Mouse (Mus musculus) testis, postnatal 10 days (tissue): ENCODE results near the gene Arhgap4.

Experiments
- DNase-seq: peaks from one replicate; pipeline ENCODE4 v3.0.0; 2021; ENCODE audit warnings: low spot score

The Arhgap4 gene

DNA sequence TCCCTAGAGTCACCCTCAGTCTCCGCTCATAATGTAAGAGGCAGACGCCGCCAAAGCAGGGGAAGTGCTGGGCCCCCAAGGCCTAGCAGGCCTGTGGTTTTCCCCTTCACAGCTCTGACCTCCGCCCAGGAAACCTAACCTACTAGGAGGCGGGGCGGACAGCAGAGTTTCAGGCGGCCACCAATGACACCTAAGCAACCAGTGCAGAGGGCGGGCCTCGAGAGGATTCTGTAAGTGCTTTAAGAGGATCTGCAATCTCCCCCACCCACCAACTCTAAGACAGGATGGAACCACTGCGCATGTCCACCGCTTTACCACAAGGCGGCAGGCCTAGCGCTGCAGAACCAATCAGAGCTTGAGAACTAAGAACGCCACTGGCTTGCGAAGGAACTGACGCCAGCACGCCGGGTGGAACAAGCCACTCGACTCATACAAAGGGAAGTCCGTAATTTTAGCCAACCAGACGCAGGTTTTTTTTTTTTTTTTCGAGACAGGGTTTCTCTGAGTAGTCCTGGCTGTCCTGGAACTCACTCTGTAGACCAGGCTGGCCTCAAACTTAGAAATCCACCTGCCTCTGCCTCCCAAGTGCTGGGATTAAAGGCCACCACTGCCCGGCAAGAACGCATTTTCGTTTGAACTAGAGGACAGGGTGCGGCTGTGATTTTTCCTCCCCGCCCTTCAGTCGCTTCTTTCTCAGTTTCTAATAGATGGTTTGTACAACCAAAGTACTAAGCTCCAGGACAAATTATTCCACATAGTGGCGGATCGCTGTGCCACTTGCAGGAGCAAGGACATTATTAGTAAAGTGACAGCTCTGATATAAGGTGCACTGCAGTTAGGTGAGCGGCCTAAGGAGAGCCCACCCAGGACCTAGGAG, 6.6 kb downstream of the Arhgap4 start:
- DNase-seq: peak; percentile 84

DNA sequence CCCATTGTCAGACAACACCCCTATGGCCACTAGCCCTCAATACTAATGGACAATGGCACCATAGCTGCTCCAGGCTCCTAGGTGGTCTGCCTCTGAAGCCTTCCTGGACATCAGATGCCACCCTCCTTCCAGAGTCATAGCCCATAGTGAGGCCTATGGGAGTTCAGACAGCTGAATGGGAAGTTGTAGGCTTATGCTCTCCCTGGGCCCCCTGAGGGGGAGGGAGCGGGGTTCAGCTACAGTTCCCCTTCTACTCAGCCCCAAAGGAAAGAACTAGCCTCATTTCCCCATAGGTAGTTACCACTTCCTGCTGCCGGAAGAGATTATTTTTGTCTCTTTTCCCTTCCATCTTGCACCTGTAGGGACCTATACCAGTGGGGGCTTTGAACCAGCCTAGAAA, 10.1 kb downstream of the Arhgap4 start:
- DNase-seq: no peak

DNA sequence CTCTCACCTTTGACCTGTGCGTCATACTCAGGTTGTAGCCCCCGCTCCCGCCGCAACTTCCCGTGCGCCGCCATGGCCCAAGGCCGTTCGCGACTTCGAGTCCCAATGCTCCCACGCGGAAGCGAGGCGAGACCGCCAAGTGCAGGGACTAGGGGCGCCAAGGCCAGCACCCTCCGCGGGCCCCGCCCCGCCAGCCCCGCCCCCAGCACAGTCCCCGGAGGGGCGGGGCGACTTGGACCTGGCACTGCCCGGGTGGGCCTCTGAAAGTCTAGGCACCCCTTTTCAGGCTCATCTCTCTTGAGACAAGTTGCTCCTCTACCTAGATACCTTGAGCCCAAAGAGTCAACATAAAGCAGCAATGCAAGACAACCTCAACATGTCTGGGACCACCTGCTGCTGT, 10.5 kb downstream of the Arhgap4 start:
- DNase-seq: peak; percentile 45

DNA sequence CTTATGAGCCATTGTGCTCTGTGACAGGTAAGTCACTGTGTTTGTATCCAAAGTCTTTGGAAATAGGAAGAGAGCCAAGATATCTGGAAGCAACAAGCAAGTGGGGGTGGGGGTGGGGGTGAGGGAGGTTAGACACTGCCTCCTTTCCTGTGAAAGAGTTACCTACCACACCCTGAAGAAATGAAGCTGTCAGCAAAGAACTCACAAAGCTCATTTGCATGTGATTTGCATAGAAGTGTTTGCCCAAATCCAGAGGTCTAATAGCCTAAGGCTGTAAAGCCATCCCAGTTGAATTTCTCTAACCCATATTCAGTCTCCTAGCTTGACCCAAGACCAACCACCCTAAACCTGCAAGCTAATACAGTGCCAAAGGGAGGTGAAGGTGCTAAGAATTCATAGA, 11.2 kb downstream of the Arhgap4 start:
- no peak for DNase-seq

DNA sequence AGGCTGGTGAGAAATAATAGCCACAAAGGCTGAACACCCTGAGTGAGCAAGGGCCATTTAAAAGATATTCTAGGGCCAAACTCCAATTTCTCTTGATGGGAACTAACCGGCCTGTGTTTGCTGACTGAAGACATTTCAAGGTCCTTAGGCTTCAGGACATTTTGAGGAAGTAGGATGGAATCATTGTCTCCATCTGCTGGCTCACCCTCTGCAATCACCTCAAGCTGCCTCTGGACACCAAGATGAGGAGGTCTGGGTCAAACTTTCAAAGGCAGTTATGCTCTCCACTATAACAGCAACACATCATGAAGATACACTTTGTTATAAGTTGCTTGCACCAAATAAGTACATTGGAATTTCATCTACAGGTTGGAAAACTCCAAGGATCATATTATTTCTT, 11.6 kb downstream of the Arhgap4 start:
- no peak for DNase-seq

DNA sequence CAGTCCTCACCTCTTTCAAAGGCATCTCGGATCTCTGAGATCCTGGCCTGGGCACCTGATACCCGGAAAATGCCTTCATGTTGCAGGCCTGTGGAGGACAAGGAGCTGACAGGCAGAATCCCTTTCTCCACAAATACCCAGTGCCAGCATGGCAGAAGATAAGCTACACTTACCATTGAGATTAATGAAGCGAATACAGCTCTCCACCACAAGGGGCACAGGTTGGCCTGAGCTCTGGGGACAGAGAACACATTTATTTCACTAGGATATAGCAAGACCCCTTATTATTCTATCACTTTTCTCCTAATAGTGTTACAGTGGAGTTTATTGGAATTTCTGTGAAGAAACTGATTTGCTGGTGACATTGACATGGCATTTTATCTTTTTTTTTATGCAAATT, 23.7 kb downstream of the Arhgap4 start:
- no peak for DNase-seq

DNA sequence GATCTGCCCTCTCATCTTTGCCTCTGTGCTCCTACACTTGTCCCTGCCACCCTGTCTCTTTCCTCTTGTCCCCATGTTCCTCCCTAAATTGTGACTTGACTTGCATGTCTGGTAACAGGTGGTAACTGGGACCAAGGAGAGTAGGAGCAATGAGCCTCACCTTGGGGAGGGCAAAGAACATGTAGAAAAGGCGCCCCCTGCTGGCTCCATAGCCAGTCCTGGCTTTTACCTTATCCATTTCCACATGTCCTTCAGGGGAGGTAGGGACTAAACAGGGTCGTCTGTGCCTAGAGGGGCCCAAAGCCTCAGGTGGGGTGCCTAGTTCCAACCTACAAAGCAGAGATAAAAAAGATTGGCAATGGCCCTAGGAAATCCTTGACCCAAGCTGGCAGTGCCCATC, 26.0 kb downstream of the Arhgap4 start, which contains the start of gene L1cam:
L1cam (minus strand) TSS at position 387 of the 400 bp plus-strand sequence.
- DNase-seq: peak; percentile 64

DNA sequence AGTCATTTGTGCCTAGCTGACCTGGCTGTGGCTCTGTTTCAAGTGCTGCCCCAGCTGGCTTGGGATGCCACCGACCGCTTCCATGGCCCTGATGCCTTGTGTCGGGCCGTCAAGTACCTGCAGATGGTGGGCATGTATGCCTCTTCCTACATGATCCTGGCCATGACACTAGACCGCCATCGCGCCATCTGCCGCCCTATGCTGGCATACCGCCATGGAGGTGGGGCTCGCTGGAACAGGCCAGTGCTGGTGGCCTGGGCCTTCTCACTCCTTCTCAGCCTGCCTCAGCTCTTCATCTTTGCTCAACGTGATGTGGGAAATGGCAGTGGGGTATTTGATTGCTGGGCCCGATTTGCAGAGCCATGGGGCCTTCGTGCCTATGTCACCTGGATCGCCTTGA, 28.8 kb downstream of the Arhgap4 start:
- DNase-seq: no peak

DNA sequence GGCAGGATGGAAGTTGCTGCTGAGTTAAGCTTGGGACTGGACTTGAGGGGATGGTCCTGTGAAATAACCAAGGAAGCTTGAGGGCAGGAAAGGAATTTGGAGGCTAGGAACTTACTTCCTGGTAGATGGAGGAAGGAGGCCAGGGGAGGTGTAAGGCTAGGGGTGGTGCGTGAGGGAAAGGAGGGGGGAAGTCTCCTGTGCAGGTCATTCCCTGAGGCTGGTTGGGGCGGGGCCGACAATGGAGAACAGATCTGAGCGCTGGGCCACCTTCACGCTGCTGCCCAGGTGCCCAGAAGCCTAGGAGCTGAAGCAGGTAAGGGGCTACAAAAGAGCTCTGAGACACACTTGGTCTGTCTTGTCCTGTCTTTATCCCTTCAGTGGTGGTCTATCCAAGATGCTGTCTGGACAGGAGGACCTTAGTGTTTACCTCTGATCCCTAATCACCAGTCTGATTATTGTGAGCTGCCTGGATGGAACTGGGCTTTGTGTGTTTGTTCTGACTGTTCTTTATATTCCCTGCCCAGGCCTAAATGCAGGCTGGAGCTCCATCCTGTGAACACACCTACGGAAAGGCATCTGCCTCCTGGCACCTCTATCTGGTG, 30.0 kb downstream of the Arhgap4 start, which contains the start of gene Avpr2:
Avpr2 (plus strand) TSS at position 552 of the 602 bp plus-strand sequence.
- no peak for DNase-seq

DNA sequence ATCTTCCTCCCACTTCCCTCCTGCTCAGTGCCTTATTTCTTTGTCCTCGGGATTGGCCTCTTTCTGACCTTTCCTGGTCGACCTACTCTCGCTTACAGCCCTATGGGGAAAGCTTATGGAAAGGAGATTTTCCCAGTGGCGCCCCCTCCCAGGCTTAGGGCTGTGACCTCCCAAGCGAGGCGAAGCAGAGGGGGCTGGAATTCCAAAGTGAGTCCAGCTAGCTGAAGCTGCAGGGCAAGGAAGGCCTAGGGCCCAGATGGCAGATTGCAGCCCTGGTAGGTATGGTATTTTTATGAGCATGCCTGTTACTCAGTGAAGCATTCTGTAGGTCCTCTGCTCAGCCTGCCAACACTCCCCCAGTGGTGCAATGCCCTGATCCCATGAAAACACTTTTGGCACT, 40.2 kb downstream of the Arhgap4 start:
- DNase-seq: no peak

DNA sequence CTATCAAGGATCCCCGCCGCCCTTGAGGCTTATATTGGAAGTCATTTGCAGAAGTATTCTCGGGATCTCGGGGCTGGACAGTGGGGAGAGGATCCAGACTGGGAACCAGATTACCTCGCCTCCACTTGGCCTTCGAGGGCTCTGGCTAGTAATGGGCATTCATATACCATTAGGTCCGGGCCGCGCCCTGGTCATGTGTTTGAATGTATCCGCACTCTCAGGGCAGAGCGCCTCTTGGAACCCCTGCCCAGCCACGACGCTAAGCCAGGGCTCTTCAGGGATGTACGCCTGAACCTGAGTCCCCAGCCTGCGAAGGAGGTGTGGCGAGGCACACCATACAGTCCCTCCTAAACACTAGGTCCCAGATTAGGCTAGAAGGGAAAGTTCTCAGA, 40.6 kb downstream of the Arhgap4 start:
- no peak for DNase-seq

DNA sequence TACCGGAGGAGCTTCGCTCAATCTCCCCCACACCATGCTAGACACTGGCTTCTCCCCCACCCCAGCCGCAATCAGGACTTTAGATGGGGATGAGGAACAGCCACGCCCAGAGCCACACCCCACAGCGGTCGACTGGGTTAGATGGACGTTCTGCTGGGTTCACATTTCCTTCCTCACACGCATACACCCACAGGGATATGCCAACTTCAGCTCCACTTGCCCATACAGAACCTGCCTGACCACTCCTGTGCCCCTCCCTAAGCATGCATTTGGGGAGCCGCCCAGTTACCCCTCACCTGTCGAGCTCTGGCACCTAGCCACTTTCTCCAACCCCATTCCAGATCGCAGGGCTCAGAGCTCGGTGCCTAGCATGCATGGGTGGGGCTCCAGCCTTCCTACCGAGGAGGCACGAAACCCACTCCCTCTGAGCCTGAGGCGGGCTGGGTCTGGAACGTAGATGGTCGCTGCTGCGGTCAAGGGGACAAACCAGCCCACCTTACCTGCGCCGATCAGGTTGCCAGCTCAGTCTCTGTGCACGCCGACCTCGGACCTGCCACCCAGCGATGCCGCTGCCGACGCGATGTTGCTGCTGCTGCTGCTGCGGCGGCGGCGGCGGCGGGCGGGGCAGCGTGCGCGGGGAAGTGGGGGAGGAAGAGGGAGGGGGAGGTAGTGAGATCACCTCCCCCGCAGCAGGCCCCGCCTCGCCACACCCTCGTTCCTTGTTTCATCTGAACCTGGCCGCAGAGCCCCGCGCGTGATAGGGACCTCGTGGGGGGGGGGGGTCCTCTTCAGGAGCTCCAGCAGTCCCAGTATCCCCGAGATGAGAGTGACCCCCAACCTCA, 41.3 kb downstream of the Arhgap4 start:
- DNase-seq: peak; percentile 39

DNA sequence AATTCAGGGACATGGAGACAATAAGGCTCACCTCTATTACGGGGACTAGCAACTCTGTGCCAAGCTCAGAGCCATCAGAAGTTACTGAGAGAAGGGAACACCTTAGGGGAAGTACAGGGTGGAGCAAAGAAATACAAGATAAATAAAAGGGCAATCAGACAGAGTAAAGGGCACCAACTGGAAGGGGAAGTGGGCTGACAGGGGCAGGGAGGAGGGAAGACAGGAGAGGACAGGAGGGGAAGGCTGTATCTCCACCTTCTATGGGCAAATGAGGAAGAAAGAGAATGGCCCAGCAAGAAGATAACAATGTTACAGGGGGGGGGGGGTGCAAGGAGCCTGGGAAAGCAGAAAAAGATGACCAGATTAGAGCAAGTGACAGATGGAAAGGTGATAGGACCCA, 44.7 kb downstream of the Arhgap4 start:
- no peak for DNase-seq

DNA sequence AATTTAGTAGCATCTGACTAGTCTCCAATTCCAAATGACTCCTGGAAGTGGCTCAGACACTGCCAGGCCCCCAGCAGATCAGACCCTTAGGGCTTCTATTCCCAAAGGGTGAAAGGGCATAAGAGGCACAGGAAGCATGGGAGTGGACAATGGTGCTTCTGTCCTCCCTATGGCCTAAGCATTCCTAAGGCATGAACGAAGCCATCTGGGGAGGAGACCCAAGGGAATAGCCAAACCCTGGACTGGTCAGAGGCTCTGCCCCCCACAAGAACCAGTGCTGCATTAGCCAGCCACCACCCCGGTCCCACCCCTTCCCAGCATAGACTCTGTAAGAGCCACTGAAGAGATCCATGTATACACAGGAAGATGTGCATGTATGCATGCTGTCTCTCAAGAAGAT, 45.8 kb downstream of the Arhgap4 start:
- DNase-seq: no peak

DNA sequence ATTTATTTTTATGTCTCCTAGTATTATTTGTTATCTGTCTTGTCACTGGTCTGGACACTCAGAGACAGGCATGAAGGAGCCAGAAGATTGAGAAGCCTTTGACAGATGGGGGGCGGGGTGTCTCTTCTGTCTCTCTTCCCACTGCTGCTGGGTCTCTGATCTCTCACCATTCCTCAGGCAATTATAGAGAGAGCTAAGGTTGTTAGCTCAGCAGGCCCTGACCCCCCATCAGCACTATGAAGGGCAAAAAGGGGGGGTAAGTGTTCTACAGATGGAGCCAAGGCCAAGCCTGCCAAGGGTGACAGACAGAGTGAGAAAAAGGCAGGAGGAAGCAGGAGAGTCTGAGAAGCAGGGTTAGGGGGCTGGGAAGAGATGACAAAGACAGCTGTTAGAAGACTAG, 49.7 kb downstream of the Arhgap4 start:
- DNase-seq: no peak

DNA sequence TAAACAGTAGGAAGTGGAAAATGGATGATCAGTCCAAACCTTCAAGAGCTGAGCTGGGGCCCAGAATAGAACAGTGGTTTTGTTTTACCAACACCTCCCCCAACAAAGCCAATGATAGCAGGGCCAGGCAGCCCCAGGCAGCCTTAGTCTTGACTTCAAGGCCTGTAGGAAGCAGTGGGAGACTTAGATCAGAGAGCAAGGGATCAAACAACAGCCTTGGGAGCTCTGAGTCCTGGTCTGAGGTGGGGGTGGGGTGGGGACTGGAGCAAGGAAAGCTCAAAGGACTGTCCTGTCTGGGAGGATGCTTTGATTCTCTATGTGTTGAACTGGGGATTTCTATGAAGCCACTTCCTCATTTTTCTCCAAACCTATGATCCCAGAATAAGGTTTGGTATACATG, 50.2 kb downstream of the Arhgap4 start:
- no peak for DNase-seq

DNA sequence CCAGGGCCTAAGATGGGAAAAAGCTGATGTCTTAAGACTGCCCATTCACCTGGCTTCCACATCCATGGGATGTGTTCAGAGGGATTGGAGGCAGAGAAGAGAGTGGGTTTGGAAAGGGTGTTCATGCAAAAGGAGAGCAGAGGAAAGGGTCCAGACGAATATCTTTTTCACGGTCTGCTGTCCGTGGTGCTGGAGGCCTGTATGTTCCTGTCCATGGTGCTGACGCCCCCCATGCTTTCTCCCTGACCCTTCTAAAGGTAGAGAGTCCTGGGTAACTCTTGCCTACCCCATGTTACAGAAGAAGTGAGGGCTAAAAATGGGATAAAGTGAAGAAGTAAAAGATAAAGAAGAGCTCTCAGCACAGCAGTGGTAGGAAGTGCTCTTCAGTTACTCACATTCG, 52.3 kb downstream of the Arhgap4 start:
- peak; percentile 72 for DNase-seq

DNA sequence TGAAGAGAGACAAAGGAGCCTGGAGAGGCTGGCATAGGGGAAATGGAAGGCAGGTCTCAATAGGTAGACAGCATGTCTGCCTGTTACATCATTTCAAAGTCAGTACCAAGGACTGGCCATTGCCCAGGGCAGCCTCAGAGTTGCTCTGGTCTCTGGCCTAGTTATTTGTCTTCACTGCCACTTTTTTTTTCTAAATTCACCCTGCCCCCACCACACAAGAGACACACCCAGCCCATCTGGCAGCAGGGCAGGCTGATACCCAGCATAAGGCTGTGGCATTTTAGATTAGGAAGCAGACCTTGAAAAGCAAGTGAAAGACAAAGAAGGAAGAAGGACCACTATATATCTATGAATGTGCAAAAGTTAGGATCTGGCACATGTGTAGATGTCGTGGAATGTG, 53.8 kb downstream of the Arhgap4 start:
- no peak for DNase-seq

DNA sequence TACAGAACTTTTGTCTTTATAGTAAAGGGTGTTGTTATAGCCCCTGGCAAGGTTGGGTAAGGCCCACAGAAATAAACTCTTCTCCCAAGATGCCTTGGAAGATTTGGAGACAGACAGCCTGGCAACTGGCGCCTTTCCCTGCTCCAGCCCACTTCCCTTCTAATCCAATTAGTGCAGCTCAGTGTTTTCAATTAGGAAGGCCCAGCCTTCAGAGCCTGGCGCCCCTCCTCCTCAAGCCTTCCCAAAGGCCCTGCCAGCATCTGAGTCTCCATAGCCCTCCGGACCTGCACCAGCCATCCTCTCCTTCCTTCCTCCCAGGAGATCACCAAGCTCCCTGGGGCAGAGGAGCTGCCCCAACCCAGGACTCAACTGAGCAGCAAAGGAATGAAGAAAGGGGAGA, 54.4 kb downstream of the Arhgap4 start:
- DNase-seq: no peak

DNA sequence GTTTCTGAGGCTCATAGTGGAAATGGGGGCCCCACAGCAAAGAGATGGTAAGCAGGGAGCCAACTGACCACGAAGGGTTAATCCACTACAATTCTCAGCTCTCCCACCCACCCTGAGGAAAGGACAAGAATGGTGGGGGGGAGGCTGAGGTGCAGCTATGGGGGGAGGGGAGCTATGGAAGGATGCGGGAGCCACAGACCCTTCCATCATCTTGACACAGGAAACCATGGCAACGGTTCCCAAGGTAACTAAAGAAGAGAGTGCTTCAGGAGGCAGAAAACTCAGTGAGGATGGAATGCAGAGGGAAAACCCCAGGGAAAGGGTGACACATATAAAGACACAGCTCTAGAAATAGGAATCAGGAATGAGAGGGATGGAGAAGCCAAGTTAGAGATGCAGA, 57.0 kb downstream of the Arhgap4 start:
- no peak for DNase-seq

DNA sequence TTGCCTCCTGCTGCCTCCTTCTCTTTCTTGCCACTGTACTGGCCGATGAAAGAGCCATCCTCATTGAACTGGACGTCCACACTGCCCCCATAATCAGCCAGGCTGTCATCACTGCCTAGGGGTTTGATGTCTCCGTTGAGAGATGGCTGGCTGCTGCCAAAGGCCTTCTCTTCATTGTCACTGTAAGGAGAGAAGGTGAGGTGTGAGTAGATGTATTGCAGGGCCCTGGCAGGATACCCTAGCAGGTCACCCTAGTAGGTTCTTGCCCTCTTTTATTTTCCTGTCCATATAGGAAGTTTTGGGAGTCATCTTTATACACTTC, 66.6 kb downstream of the Arhgap4 start:
- DNase-seq: no peak

DNA sequence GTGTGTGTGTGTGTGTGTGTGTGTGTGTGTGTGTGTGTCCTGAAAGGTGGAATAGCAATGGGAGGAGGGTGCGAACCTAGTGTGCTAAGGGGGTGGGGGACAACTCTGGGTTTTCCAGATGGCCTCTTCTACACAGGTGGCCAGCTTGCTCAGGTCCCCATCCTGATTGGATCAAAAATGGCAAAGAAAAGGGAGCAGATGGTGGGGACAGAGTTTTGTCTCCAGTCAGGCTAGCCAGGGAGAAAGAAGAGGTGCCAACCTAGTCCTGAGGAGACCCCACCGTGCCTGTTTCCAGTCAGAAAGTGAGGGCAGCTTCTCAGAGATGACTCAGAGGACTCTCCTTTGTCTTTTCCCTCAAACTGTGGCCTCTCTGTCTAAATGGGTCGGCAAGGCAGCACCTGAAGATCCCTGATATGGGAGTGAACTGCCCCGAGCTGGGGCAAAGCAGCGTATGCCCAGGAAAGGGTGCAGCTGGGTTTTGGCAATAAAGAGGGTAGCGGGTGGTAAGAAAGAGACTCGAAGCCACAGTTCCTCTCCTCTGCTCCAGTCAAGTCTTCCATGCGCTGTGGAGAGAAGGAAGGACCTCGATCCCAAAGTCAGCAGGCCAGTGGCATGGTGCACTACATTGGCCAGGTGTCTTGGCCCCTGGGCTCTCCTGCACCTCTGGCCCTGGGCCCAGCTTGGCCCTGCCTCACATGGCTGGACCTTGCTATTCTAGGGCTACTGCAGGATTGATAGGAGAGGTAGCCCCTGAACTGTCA, 67.2 kb downstream of the Arhgap4 start:
- DNase-seq: no peak
